Mouse (Mus musculus) limb, embryonic 12.5 days (tissue): ENCODE measurements around the gene Dhrs1. TPM values are rescaled to one million over a fixed set of nuclear protein-coding genes. Genes with fewer than 3 reads are reported as not detected.

Experiments
- ATAC-seq: fragments of 200-750 bp; cut with Nextera tagmentation; 2 replicates; pipeline ENCODE4 v1.8.0; 2017; ENCODE audit warnings: low read depth, moderate TSS enrichment; ENCODE audit not compliant: insufficient number of reproducible peaks, insufficient read depth, low FRiP score, low TSS enrichment
- H3K27ac ChIP-seq: fragments of 300-500 bp; sonication (generic); 2 replicates; pipeline ENCODE4 v1.5.1; 2016; ENCODE audit warnings: mild to moderate bottlenecking, moderate library complexity
- H3K27me3 ChIP-seq: fragments of 300-500 bp; sonication (generic); 2 replicates; pipeline ENCODE4 v1.6.1; 2016; ENCODE audit warnings: mild to moderate bottlenecking, moderate library complexity
- H3K36me3 ChIP-seq: fragments of 300-500 bp; sonication (generic); 2 replicates; pipeline ENCODE4 v1.6.1; 2016; ENCODE audit warnings: mild to moderate bottlenecking, moderate library complexity
- H3K4me1 ChIP-seq: fragments of 300-500 bp; sonication (generic); replicated peaks from 2 replicates; pipeline ENCODE4 v1.6.1; 2016
- H3K4me2 ChIP-seq: fragments of 300-500 bp; sonication (generic); 2 replicates; pipeline ENCODE4 v1.6.1; 2016; ENCODE audit warnings: mild to moderate bottlenecking, moderate library complexity
- H3K4me3 ChIP-seq: fragments of 300-500 bp; sonication (generic); replicated peaks from 2 replicates; pipeline ENCODE4 v1.5.1; 2016; ENCODE audit warnings: mild to moderate bottlenecking
- H3K9ac ChIP-seq: fragments of 300-500 bp; sonication (generic); replicated peaks from 2 replicates; pipeline ENCODE4 v1.6.1; 2016; ENCODE audit warnings: mild to moderate bottlenecking, moderate library complexity
- H3K9me3 ChIP-seq: fragments of 300-500 bp; sonication (generic); 2 replicates; pipeline ENCODE4 v1.6.1; 2016; ENCODE audit warnings: mild to moderate bottlenecking, moderate library complexity
- WGBS: fragments of 180-500 bp; shearing (Covaris S2); methylation state at CpG from one replicate; pipeline ENCODE4 v1.1.7; 2016; 5-methylcytosine and 5-hydroxymethylcytosine counted together
- polyA plus RNA-seq: library from polyadenylated mRNA; unstranded; fragments of >200 nt; fragmentation: Nextera tagmentation; extraction: Ambion mirVana; gene quantifications from 2 replicates; pipeline ENCODE4 v1.2.1, GENCODE M21; 2016

The Dhrs1 gene
- polyA plus RNA-seq, 1 experiment from 2014 or later, result 72.5 TPM

DNA sequence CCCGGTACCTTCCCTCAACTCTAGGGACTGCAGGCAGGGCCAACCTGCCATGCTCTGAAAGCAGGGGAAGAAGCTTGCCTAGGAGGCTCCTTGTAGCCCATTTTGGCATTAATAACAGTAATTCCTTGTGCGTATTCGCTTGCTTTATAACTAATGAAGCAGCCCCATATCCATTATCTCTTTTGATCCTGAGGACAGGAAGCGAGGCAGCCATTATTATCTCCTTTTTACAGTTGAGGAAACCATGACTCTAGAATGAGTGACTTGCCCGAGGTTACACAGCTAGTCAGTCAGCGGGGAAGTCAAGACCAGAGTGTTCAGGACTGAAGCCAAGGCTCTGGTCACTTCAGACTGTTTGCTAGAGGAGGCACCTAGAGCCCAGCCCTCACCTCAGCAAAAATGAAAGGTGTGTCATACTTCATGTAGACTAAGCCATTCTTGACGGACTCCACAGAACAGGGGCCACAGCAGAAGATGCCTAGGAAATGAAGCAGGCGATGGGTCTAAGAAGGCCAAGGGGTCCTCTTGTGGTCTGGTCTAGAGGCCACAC is 39.4 kb downstream of the Dhrs1 start:
- Histone ChIP-seq H3K27ac (no peak overlapping the region), H3K4me2 (no peak overlapping the region), H3K4me3 (no peak overlapping the region), H3K9me3 (no peaks in the 10 kb centered on the region), H3K27me3 (0 out of 2 replicates have a peak, but pooled peaks cover 2% of the 10 kb centered on the region), H3K36me3 (no peaks in the 10 kb centered on the region), H3K9ac (no peak overlapping the region), H3K4me1 (no peaks in the 10 kb centered on the region)
- WGBS, result 87% methylated on average over 8 of the region's 8 CpGs
- no peak for ATAC-seq

DNA sequence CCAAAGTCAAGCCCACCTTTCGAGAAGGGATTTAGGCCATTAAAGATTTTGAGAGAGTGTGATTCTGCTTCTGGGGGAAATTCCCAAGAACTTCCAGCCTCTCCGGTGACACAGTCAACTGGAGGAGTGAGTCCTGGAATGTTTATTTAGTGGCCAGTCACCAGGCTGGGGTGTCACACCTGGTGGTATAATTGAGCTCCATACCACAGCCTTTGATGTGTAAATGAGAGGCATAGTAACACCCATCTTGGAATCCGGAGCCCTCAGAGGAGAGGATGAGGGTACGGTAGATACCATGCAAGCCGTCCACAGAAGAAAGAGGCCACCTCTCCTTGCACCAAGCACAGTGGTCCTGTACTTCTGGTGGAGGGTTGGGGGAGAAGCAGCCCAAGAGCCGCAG is 42.7 kb downstream of the Dhrs1 start:
- ATAC-seq, result no peak
- Histone ChIP-seq H3K4me3 (no peak overlapping the region), H3K27me3 (no peaks in the 10 kb centered on the region), H3K4me1 (no peaks in the 10 kb centered on the region), H3K9me3 (no peaks in the 10 kb centered on the region), H3K9ac (no peak overlapping the region), H3K4me2 (no peak overlapping the region), H3K27ac (no peak overlapping the region), H3K36me3 (no peaks in the 10 kb centered on the region)
- 42% methylated on average over 6 of the region's 6 CpGs for WGBS

DNA sequence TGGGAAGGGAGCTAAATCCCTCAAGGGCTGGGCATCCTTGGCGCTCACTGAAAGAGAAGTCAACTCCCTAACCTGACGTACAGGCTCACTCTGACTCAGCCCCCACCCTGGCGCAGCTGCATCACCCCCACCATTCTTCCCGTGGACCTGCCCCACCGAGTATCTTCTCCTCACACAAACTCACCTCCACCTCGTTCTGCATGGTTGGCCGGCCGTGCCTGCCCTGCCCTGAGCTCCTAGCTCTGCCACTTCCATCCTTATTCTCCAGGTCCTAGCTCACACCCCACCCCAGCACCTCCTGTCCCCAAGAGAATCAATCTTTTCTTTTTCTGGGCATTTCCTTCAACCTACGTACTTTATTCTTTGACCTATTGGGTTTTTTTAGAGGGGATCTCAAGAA is 44.4 kb downstream of the Dhrs1 start:
- Histone ChIP-seq H3K4me2 (no peak overlapping the region), H3K4me3 (no peak overlapping the region), H3K4me1 (no peaks in the 10 kb centered on the region), H3K9ac (no peak overlapping the region), H3K36me3 (no peaks in the 10 kb centered on the region), H3K27me3 (no peaks in the 10 kb centered on the region), H3K27ac (no peak overlapping the region), H3K9me3 (0 out of 2 replicates have a peak, but pooled peaks cover 3% of the 10 kb centered on the region)
- no peak for ATAC-seq
- WGBS, result 70% methylated on average over 9 of the region's 9 CpGs

DNA sequence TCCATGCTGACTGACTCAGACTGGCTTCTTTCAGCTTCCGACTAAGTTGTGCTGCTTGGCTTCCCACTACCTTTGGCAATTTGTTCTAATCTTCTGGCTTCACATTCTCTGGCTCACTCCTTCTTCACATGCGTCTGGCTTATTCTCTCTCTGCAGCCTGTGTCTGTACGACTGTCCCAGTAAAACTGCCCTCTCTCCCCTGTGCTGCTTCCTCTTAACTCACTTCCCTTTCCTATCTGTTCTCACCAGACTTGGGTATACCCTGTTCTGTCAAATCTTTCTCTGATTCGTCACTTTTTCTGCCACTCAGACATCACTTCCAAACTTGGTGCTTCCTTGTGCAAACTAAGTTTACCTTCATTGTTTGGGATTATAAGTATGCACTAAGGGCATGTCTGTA is 48.3 kb downstream of the Dhrs1 start:
- 87% methylated on average over 4 of the region's 4 CpGs for WGBS
- ATAC-seq, result no peak
- no peak overlapping the region for H3K4me2 ChIP-seq
- H3K27ac ChIP-seq, result no peak overlapping the region
- no peaks in the 10 kb centered on the region for H3K27me3 ChIP-seq
- 0 out of 2 replicates have a peak, but pooled peaks cover 3% of the 10 kb centered on the region for H3K9me3 ChIP-seq
- H3K9ac ChIP-seq, result no peak overlapping the region
- H3K4me1 ChIP-seq, result no peaks in the 10 kb centered on the region
- H3K4me3 ChIP-seq, result no peak overlapping the region
- H3K36me3 ChIP-seq, result no peaks in the 10 kb centered on the region

DNA sequence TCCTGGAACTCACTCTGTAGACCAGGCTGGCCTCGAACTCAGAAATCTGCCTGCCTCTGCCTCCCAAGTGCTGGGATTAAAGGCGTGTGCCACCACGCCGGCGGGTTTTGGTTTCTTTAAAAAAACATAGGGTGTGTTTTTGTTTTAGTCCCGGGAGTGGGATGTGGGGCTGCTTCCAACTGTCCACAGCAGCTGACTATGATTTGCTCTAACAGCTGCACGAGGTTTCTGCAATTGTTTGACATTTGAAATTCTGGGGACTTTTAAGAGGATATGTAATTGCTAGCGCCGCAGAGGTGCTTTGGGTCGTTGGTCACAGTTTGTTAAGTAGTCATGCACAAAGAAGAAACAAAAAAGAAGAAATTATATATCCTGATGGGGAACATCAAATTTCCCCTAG is 56.1 kb downstream of the Dhrs1 start:
- 80% methylated on average over 10 of the region's 10 CpGs for WGBS
- no peak overlapping the region for H3K9ac ChIP-seq
- ATAC-seq, result no peak
- no peaks in the 10 kb centered on the region for H3K36me3 ChIP-seq
- no peaks in the 10 kb centered on the region for H3K9me3 ChIP-seq
- H3K27ac ChIP-seq, result no peak overlapping the region
- H3K27me3 ChIP-seq, result no peaks in the 10 kb centered on the region
- no peaks in the 10 kb centered on the region for H3K4me1 ChIP-seq
- no peak overlapping the region for H3K4me2 ChIP-seq
- no peak overlapping the region for H3K4me3 ChIP-seq

Other genes starting within 250 kb of the Dhrs1 start
- gene Cpne6, start 235.2 kb downstream of the Dhrs1 start, polyA plus RNA-seq, result 0.32 and 0.35 TPM in 2 replicates
- gene Nrl, start 220.7 kb downstream of the Dhrs1 start, polyA plus RNA-seq, result not detected in 2 replicates
- 33.2 and 35.4 TPM in 2 replicates for gene Pck2, start 205.4 kb downstream of the Dhrs1 start, polyA plus RNA-seq
- gene Dcaf11, start 185.7 kb downstream of the Dhrs1 start, polyA plus RNA-seq, result 65.5 and 69.7 TPM in 2 replicates
- gene A730061H03Rik, start 185.3 kb downstream of the Dhrs1 start, polyA plus RNA-seq, result 1.1 TPM in 1 of 2 replicates, not detected in the other
- 16.0 and 16.1 TPM in 2 replicates for gene Fitm1, start 170.1 kb downstream of the Dhrs1 start, polyA plus RNA-seq
- gene Psme1, start 167.6 kb downstream of the Dhrs1 start, polyA plus RNA-seq, result 142 and 151 TPM in 2 replicates
- gene Emc9, start 160.4 kb downstream of the Dhrs1 start, polyA plus RNA-seq, result 3.7 and 4.0 TPM in 2 replicates
- gene Psme2, start 154.6 kb downstream of the Dhrs1 start, polyA plus RNA-seq, result 210 and 260 TPM in 2 replicates
- gene Rnf31, start 154.0 kb downstream of the Dhrs1 start, polyA plus RNA-seq, result 19.9 and 22.4 TPM in 2 replicates
- 9.2 and 9.6 TPM in 2 replicates for gene Irf9, start 142.1 kb downstream of the Dhrs1 start, polyA plus RNA-seq
- 10.0 and 12.2 TPM in 2 replicates for gene Rec8, start 127.7 kb downstream of the Dhrs1 start, polyA plus RNA-seq
- 78.9 and 100 TPM in 2 replicates for gene Ipo4, start 109.7 kb downstream of the Dhrs1 start, polyA plus RNA-seq
- gene Gm49378, start 107.8 kb downstream of the Dhrs1 start, polyA plus RNA-seq, result 2.7 and 3.1 TPM in 2 replicates
- gene Tm9sf1, start 101.9 kb downstream of the Dhrs1 start, polyA plus RNA-seq, result 96.1 and 96.7 TPM in 2 replicates
- 0.70 and 1.0 TPM in 2 replicates for gene Tssk4, start 95.5 kb downstream of the Dhrs1 start, polyA plus RNA-seq
- 63.0 and 68.8 TPM in 2 replicates for gene Mdp1, start 85.2 kb downstream of the Dhrs1 start, polyA plus RNA-seq
- 67.6 and 74.2 TPM in 2 replicates for gene Gmpr2, start 73.7 kb downstream of the Dhrs1 start, polyA plus RNA-seq
- 594 and 653 TPM in 2 replicates for gene Nedd8, start 73.6 kb downstream of the Dhrs1 start, polyA plus RNA-seq
- 57.1 and 58.3 TPM in 2 replicates for gene Tinf2, start 63.9 kb downstream of the Dhrs1 start, polyA plus RNA-seq
- gene Tgm1, start 31.8 kb downstream of the Dhrs1 start, polyA plus RNA-seq, result 2.0 and 2.7 TPM in 2 replicates
- gene Rabggta, start 23.4 kb downstream of the Dhrs1 start, polyA plus RNA-seq, result 27.3 and 29.0 TPM in 2 replicates
- 52.0 and 53.0 TPM in 2 replicates for gene Nop9, start within 50 bp of the Dhrs1 start, polyA plus RNA-seq
- 0.60 TPM in 1 of 2 replicates, not detected in the other for gene Cideb, start 12.8 kb upstream of the Dhrs1 start, polyA plus RNA-seq
- gene Ltb4r2, start 15.7 kb upstream of the Dhrs1 start, polyA plus RNA-seq, result 0.58 and 0.73 TPM in 2 replicates
- 0.26 and 0.68 TPM in 2 replicates for gene Ltb4r1, start 20.3 kb upstream of the Dhrs1 start, polyA plus RNA-seq
- gene Adcy4, start 38.4 kb upstream of the Dhrs1 start, polyA plus RNA-seq, result 17.7 and 19.9 TPM in 2 replicates
- gene Ripk3, start 43.2 kb upstream of the Dhrs1 start, polyA plus RNA-seq, result 25.2 and 36.4 TPM in 2 replicates
- gene Nfatc4, start 77.5 kb upstream of the Dhrs1 start, polyA plus RNA-seq, result 147 and 151 TPM in 2 replicates
- 38.9 and 46.0 TPM in 2 replicates for gene Nynrin, start 108.3 kb upstream of the Dhrs1 start, polyA plus RNA-seq
- gene Cbln3, start 138.7 kb upstream of the Dhrs1 start, polyA plus RNA-seq, result 0.20 and 0.21 TPM in 2 replicates
- 36.9 and 38.8 TPM in 2 replicates for gene Khnyn, start 139.3 kb upstream of the Dhrs1 start, polyA plus RNA-seq
- 81.7 and 86.3 TPM in 2 replicates for gene Sdr39u1, start 154.6 kb upstream of the Dhrs1 start, polyA plus RNA-seq
- 0.20 and 0.45 TPM in 2 replicates for gene Cma1, start 199.0 kb upstream of the Dhrs1 start, polyA plus RNA-seq
- gene Cma2, start 205.3 kb upstream of the Dhrs1 start, polyA plus RNA-seq, result not detected in 2 replicates